Mouse (Mus musculus): ENCODE measurements around the gene Actn3. TPM values are rescaled to one million over a fixed set of nuclear protein-coding genes. Genes with fewer than 3 reads are reported as not detected.
A peak's percentile ranks its signal among the peaks of the same experiment; 100 is the strongest.

Gene Actn3
- polyA plus RNA-seq (2015; fragmentation: Nextera tagmentation; extraction: Ambion mirVana) = 2.9 and 11.3 TPM in 2 replicates

DNA sequence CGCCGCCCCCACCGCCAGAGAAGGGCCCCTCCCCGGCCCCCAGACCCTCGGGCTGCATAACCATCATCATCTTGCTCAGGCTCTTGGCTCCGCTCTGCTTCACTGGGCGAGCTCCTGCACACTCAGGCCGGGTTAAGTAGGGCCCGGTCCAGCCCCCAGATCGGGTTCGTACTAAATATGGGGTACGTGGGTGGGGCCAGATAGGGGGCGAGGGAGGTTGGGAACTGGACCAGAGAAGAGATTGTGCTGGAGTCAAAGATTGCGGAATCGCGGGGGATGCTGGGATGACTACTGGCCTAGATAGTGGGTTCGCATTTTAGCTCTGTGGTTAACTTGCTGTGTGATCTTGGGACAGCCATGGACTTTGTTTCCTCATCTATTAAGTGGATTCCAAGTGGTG is at the start of gene Actn3:
Gene Actn3, minus strand, starts transcription at position 125 of the 400 bp plus-strand sequence.
- Histone ChIP-seq H3K9ac (replicated peaks) (peak within 1 kb of the TSS; percentile 91), H3K4me1 (peaks cover 23% of the 10 kb centered on the region), H3K4me3 (replicated peaks) (peak within 1 kb of the TSS; percentile 98), H3K4me2 (peak within 1 kb of the TSS; percentile 93), H3K9me3 (replicated peaks) (no peaks in the 10 kb centered on the region), H3K27me3 (replicated peaks) (no peaks in the 10 kb centered on the region), H3K36me3 (no peaks in the 10 kb centered on the region), H3K27ac (replicated peaks) (peak within 1 kb of the TSS; percentile 84)
- 6% methylated on average over 17 of the region's 17 CpGs for WGBS
- ATAC-seq (ENCODE audit: low FRiP score) = no peak

- 97% methylated on average over 11 of the region's 11 CpGs for WGBS
- H3K27me3 ChIP-seq (replicated peaks) = no peaks in the 10 kb centered on the region
These were observed 47.6 kb upstream of the Actn3 start for GRCm38 (mm10) chr19:4925121-4925860.

GRCm38 (mm10) chr19:4919652-4920051 is 41.9 kb upstream of the Actn3 start:
- H3K36me3 ChIP-seq = peaks cover 93% of the 10 kb centered on the region
- no peaks in the 10 kb centered on the region for H3K27me3 ChIP-seq (replicated peaks)
- H3K9me3 ChIP-seq (replicated peaks) = no peaks in the 10 kb centered on the region
- no peak for ATAC-seq (ENCODE audit: low FRiP score)
- H3K4me1 ChIP-seq = no peaks in the 10 kb centered on the region
- H3K27ac ChIP-seq (replicated peaks) = no peak overlapping the region
- 90% methylated on average over 6 of the region's 6 CpGs for WGBS
- no peak overlapping the region for H3K4me2 ChIP-seq
- no peak overlapping the region for H3K9ac ChIP-seq (replicated peaks)
- H3K4me3 ChIP-seq (replicated peaks) = no peak overlapping the region

More at GRCm38 (mm10) chr19:4925121-4925860, 47.6 kb upstream of the Actn3 start:
- Histone ChIP-seq H3K36me3 (peaks cover 44% of the 10 kb centered on the region), H3K4me1 (peaks cover 28% of the 10 kb centered on the region), H3K9me3 (replicated peaks) (no peaks in the 10 kb centered on the region), H3K9ac (replicated peaks) (no peak overlapping the region), H3K27ac (replicated peaks) (no peak overlapping the region), H3K4me3 (replicated peaks) (no peak overlapping the region), H3K4me2 (no peak overlapping the region)
- no peak for ATAC-seq (ENCODE audit: low FRiP score)

- H3K4me3 ChIP-seq (replicated peaks) = no peak overlapping the region
- no peak overlapping the region for H3K9ac ChIP-seq (replicated peaks)
- no peak overlapping the region for H3K4me2 ChIP-seq
- H3K9me3 ChIP-seq (replicated peaks) = no peaks in the 10 kb centered on the region
- WGBS = 91% methylated on average over 10 of the region's 10 CpGs
- H3K36me3 ChIP-seq = peaks cover 96% of the 10 kb centered on the region
- ATAC-seq (ENCODE audit: low FRiP score) = no peak
- no peaks in the 10 kb centered on the region for H3K4me1 ChIP-seq
- H3K27ac ChIP-seq (replicated peaks) = no peak overlapping the region
- no peaks in the 10 kb centered on the region for H3K27me3 ChIP-seq (replicated peaks)
These were observed 39.1 kb upstream of the Actn3 start for GRCm38 (mm10) chr19:4916827-4917226.

DNA sequence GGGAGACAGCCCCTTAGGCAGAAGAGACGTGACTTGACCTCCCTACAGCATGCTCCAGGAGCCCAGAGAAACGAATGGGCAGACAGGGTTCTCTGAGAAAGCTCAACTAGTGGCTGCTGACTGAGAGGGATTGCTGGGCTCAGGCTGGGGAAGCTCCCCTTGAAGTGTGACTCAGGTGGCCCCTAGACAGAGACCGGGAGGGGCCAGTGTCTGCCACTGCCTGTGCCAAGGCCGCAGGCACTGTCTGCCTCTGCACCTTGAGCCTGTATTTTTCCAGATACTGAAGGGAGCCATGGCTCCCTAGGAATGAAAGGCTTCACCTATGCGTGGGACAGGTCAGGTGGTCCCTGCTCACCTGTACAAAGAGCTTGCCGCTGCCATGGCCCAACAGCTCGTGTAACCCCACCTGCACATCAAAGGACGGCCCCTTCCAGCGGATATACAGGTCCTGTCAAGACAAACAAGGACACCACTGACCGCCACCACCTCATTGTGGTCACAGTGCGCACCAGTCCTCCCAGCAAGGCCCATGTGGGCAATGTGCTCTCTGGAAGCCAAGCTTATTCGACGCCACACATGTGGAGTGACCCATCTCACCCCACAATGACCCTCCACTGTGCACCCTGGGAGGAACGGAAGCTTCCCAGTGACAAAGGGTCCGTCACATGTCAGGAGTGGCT is 38.4 kb upstream of the Actn3 start:
- H3K27ac ChIP-seq (replicated peaks) = no peak overlapping the region
- H3K4me3 ChIP-seq (replicated peaks) = no peak overlapping the region
- WGBS = 92% methylated on average over 15 of the region's 15 CpGs
- H3K9me3 ChIP-seq (replicated peaks) = no peaks in the 10 kb centered on the region
- no peak overlapping the region for H3K4me2 ChIP-seq
- H3K36me3 ChIP-seq = peaks cover 95% of the 10 kb centered on the region
- no peaks in the 10 kb centered on the region for H3K4me1 ChIP-seq
- no peak for ATAC-seq (ENCODE audit: low FRiP score)
- no peaks in the 10 kb centered on the region for H3K27me3 ChIP-seq (replicated peaks)
- H3K9ac ChIP-seq (replicated peaks) = no peak overlapping the region

- Histone ChIP-seq H3K9ac (replicated peaks) (no peak overlapping the region), H3K27me3 (replicated peaks) (no peaks in the 10 kb centered on the region), H3K4me2 (no peak overlapping the region), H3K27ac (replicated peaks) (no peak overlapping the region), H3K4me1 (peaks cover 15% of the 10 kb centered on the region), H3K9me3 (replicated peaks) (no peaks in the 10 kb centered on the region), H3K36me3 (peaks cover 67% of the 10 kb centered on the region), H3K4me3 (replicated peaks) (no peak overlapping the region)
- ATAC-seq (ENCODE audit: low FRiP score) = no peak
- WGBS = 93% methylated on average over 7 of the region's 7 CpGs
These were observed 31.7 kb upstream of the Actn3 start for GRCm38 (mm10) chr19:4909376-4909775.

GRCm38 (mm10) chr19:4908107-4908506 is 30.4 kb upstream of the Actn3 start:
- Histone ChIP-seq H3K36me3 (peaks cover 58% of the 10 kb centered on the region), H3K9ac (replicated peaks) (no peak overlapping the region)
- no peak for ATAC-seq (ENCODE audit: low FRiP score)

DNA sequence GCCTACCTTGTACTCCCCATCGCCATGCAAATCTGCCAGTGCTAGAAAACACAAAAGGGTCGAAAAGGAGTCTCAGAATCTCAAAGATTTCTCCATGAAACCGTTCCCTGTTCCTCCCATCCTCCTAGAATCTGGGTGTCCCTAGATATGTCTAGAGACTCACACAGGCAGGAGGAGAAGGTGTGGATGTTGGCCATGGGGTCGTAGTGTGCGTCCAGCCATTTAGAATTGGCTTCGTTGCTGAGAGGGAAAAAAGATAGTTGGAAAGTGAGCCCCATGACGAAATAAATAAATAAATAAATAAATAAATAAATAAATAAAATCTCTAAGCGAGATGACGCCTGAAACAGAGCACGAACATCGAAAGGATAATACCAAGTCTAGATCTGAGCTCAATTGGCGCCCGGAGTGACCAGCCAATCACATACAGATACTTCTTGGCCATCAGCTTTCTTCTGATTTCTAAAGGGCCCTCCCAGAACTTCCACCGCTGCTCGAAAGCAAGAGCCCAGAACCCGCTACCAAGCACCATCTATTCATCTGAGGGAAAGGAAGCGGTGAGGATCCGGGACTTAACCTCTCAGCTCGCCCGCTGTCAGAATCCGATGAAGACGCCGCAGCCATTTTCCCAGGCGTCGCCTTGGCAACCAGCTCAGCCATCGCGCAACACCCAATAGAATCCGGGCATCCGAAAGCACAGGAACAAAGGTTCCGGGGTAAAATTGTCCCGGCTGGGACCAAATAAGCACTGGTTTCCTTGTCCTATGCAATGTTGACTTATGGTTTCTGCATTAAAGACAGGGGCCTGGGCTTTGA is 28.5 kb upstream of the Actn3 start, which contains the start of gene Bbs1:
Gene Bbs1, minus strand, starts transcription at position 650 of the 816 bp plus-strand sequence.
- Histone ChIP-seq H3K27ac (replicated peaks) (peak within 1 kb of the TSS; percentile 88), H3K4me2 (peak within 1 kb of the TSS; percentile 76), H3K36me3 (peaks cover 46% of the 10 kb centered on the region), H3K9me3 (replicated peaks) (no peaks in the 10 kb centered on the region), H3K4me1 (peaks cover 15% of the 10 kb centered on the region), H3K4me3 (replicated peaks) (peak within 1 kb of the TSS; percentile 83), H3K9ac (replicated peaks) (peak within 1 kb of the TSS; percentile 76), H3K27me3 (replicated peaks) (no peaks in the 10 kb centered on the region)
- 7% methylated on average over 31 of the region's 31 CpGs for WGBS
- peak; percentile 85 for ATAC-seq (ENCODE audit: low FRiP score)

More at GRCm38 (mm10) chr19:4908107-4908506, 30.4 kb upstream of the Actn3 start:
- 84% methylated on average over 4 of the region's 4 CpGs for WGBS
- Histone ChIP-seq H3K4me2 (no peak overlapping the region), H3K4me1 (peaks cover 15% of the 10 kb centered on the region), H3K27ac (replicated peaks) (no peak overlapping the region), H3K9me3 (replicated peaks) (no peaks in the 10 kb centered on the region), H3K27me3 (replicated peaks) (no peaks in the 10 kb centered on the region), H3K4me3 (replicated peaks) (no peak overlapping the region)

DNA sequence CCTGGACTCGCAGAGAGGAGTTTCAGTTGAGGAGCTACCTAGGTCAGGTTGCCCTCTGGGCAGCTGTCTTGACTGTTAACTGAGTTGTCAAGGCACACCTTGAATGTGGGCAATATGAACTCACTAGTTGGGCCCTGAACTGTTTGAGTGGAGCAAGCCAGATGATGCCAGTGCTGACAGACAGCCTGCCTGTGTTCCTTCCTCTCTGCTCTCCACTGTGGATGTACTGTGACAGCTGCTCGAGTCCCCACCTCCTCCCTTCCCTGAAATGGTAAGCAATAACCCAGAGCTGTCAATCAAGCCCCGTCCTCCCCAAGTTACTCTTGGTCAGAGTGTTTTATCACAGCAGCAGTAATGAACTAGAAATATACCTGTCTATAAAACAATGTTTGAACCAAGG is 22.2 kb upstream of the Actn3 start:
- no peak overlapping the region for H3K4me3 ChIP-seq (replicated peaks)
- no peaks in the 10 kb centered on the region for H3K9me3 ChIP-seq (replicated peaks)
- WGBS = 90% methylated on average over 3 of the region's 3 CpGs
- ATAC-seq (ENCODE audit: low FRiP score) = no peak
- H3K4me1 ChIP-seq = peaks cover under 1% of the 10 kb centered on the region; the same call in 1 of the 2 replicates
- peaks cover 45% of the 10 kb centered on the region for H3K36me3 ChIP-seq
- no peak overlapping the region for H3K4me2 ChIP-seq
- no peak overlapping the region for H3K9ac ChIP-seq (replicated peaks)
- H3K27ac ChIP-seq (replicated peaks) = no peak overlapping the region
- H3K27me3 ChIP-seq (replicated peaks) = no peaks in the 10 kb centered on the region

GRCm38 (mm10) chr19:4898972-4899371 is 21.3 kb upstream of the Actn3 start:
- no peak overlapping the region for H3K9ac ChIP-seq (replicated peaks)
- 81% methylated on average over 9 of the region's 9 CpGs for WGBS
- H3K27ac ChIP-seq (replicated peaks) = no peak overlapping the region
- no peak for ATAC-seq (ENCODE audit: low FRiP score)
- no peaks in the 10 kb centered on the region for H3K27me3 ChIP-seq (replicated peaks)
- H3K4me3 ChIP-seq (replicated peaks) = no peak overlapping the region
- H3K4me2 ChIP-seq = no peak overlapping the region
- H3K36me3 ChIP-seq = peaks cover 45% of the 10 kb centered on the region
- no peaks in the 10 kb centered on the region for H3K9me3 ChIP-seq (replicated peaks)
- no peaks in the 10 kb centered on the region for H3K4me1 ChIP-seq

DNA sequence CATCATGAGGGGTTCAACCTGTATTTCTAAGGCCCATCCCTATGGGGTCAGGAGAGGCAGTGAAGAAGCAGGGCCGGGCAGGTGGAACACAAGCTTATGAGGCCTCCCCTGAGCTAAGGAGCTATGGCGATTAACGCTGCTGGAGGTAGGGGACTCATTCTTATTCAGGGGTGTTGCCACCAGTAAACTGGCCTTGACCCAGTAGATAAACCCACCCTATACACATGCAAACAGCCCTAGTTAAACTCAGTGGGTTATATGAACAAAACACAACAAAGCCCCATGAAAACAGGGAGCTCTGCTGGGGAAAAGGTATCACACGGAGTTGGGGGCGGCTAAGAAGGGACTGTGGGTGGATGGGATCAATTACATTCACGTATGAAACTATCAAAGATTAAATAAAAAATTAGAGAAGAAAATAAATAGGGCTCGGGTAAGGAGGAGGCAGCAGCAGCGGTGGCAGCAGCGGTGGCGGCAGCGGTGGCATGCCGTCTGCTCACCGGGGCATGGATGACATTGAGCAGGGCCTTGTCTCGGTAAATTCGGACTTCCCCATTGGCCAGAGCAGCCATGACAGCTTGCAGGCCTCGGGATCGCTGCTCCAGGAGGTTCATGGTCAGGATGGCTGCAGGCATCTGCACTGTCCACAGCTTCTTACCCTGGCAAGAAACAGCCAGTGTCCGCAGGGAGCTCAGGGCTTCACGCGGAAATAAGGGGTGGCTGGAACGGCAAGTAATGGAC is 19.2 kb upstream of the Actn3 start:
- no peak for ATAC-seq (ENCODE audit: low FRiP score)
- no peak overlapping the region for H3K4me2 ChIP-seq
- H3K36me3 ChIP-seq = peaks cover 49% of the 10 kb centered on the region
- H3K9ac ChIP-seq (replicated peaks) = no peak overlapping the region
- no peak overlapping the region for H3K27ac ChIP-seq (replicated peaks)
- 57% methylated on average over 21 of the region's 21 CpGs for WGBS
- no peaks in the 10 kb centered on the region for H3K4me1 ChIP-seq
- H3K9me3 ChIP-seq (replicated peaks) = no peaks in the 10 kb centered on the region
- H3K27me3 ChIP-seq (replicated peaks) = no peaks in the 10 kb centered on the region
- no peak overlapping the region for H3K4me3 ChIP-seq (replicated peaks)

Data from neural tube, embryonic 15.5 days (tissue).